Mouse (Mus musculus) heart, postnatal 4 days (tissue): ENCODE data around the gene Nlgn1. TPM values are rescaled to one million over a fixed set of nuclear protein-coding genes. Genes with fewer than 3 reads are reported as not detected.

Experiments
- DNase-seq: peaks from one replicate; pipeline ENCODE4 v3.0.0; 2021
- total RNA-seq, 2 experiments: library from RNA; stranded (reverse); gene quantifications; 2 replicates each; pipeline ENCODE4 v1.2.3; 2021

Gene Nlgn1
- under 1 TPM; 0.07 to 0.18 TPM for total RNA-seq

- no peak for DNase-seq
Observed at GRCm38 (mm10) chr3:26332400-26333238, at the start of gene Nlgn1. Gene Nlgn1, minus strand, starts transcription at chr3:26332460.

DNA sequence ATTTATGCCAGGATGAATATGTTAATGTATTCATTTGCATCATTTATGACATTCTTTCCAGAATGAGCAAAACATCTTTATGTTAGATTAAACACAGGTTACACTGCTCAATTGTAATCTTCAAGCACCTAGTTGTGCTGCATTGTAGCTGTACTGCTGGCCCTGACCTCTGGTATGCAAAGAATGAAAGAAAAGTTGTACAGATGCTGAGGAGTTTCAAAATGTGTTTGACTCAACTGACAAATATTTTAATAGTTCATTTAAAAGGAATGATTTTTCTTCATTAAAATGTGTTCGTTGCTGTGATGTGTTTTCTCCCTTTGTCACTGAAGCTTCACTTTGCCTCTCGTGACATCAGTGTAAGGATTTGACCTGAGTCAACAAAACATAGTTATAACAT is 46.0 kb upstream of the Nlgn1 start:
- DNase-seq, result no peak

DNA sequence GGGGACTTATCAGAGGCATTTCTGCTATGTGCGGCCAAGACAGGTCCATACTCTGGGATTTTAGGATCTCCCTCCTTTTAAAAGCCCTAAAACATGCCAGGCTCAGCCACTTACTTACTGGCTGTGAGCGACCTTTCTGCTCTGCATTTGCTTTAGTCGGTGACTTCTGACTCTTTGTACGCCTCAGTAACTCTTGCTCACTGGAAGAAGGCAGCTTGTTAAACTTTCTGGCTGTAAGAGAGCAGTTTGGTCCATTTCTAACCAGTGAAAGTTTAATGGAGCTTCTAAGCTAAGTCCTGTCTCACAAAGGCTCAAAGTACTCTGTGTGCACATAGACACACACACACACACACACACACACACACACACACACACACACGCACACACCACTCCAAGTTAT is 22.8 kb upstream of the Nlgn1 start:
- no peak for DNase-seq

GRCm38 (mm10) chr3:26354483-26355030 is 22.3 kb upstream of the Nlgn1 start:
- DNase-seq, result no peak

DNA sequence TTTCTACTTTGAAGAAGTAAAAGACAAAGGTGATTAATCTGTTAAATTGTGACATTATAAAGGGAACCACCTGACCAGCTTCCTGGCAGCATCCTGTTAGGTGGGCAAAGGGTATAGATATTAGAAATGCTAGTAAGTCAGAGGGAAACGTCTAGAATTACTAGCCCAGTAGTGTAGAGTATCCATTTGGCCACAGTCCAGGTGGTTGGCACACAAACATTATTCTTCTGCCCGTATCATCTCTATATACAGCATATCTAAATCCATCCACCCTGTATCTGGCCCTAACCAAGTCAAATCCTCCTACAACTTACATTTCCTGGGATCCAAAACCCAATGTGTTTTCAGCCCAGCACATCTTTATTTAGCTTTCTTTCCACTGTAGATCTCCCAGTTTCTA is 5.2 kb upstream of the Nlgn1 start:
- DNase-seq, result no peak

- DNase-seq, result no peak
Observed at GRCm38 (mm10) chr3:26333239-26333811, 1.1 kb upstream of the Nlgn1 start.

DNA sequence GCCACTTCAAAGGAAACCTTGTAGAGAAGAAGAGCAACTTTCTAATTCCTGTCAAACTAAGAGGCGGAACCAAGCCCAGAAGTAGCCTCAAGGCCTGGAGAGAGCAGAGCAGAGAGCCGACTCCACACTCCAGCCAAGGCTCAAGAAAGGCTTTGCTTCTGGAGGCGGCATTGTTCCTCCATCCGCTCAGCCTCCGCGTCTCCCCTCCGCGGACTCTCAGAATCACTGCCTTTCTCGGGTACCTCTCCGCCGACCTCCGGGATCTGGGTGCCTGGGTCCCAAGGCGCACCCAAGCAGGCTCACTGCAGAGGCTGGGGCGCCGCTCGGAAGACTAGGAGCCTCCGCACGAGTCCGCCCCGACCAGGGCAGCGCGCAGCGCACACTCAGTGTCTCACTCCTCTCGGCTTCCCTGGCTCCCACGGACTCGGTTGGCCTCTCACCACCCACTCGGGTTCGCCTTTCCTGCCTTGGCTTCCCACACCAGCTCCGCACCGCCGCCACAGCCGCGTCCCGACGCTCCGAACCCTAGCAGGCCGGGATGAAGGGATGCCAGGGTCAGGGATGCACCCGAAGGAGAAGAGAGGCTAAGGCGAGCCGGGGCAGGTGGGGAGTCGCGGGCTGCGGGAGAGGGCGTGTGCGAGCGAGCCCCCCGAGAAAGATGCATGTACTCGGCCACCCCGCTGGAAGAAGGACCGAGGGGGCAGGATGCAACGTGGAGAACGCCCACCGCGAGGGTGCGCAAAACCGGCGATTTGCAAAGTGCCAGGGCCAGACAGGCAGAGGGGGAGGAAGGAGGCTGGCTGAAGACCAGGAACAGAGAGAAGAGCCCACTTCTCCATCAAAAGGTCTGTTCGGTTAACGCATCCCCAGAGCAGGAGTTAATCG is 841 bp downstream of the Nlgn1 start:
- no peak for DNase-seq

GRCm38 (mm10) chr3:26330863-26331176 is 1.4 kb downstream of the Nlgn1 start:
- DNase-seq, result no peak

- no peak for DNase-seq
Observed at GRCm38 (mm10) chr3:26330019-26330418, 2.2 kb downstream of the Nlgn1 start.

- DNase-seq, result no peak
Observed at GRCm38 (mm10) chr3:26324510-26324909, 7.8 kb downstream of the Nlgn1 start.

GRCm38 (mm10) chr3:26317397-26317796 is 14.9 kb downstream of the Nlgn1 start:
- no peak for DNase-seq

DNA sequence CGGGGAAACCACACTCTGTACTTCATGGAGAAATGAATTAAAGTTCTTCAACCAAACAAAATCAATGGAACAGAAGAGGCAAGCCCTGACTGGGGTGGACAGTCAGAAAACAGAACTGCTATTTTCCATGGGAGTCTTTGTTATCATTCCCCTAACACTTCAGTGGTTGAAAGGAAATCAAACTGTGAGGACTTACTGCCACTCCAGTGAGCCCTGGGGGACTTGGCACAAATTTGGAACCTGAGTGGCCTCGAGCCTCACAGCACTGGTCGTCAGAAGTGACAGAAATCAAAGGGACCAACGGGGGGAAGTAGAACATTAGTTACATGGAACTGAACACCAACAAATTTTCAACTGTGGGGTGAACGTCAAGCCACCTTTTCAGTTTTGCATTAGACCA is 34.4 kb downstream of the Nlgn1 start:
- DNase-seq, result no peak

GRCm38 (mm10) chr3:26270894-26271795 is 61.1 kb downstream of the Nlgn1 start:
- DNase-seq, result no peak

DNA sequence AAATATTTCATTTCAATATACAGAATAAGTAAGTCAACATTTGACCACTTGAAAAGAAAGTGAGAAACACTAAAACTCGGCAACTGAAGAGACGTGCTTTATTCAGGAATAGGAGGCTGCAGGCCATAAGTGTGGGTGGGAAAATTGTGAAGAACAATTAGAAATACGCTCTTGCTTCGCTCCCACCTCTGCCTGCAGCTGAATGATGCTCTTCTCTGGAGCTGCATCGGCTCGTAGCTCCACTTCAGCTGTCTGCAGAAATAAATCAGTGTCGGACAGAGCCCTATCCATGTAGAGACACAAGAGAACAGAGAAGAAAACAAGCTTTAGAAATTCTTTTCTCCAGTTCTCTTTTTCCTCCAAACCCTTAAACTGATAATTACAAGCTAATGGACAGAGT is 85.7 kb downstream of the Nlgn1 start:
- no peak for DNase-seq

- no peak for DNase-seq
Observed at GRCm38 (mm10) chr3:26243274-26243673, 89.0 kb downstream of the Nlgn1 start.

DNA sequence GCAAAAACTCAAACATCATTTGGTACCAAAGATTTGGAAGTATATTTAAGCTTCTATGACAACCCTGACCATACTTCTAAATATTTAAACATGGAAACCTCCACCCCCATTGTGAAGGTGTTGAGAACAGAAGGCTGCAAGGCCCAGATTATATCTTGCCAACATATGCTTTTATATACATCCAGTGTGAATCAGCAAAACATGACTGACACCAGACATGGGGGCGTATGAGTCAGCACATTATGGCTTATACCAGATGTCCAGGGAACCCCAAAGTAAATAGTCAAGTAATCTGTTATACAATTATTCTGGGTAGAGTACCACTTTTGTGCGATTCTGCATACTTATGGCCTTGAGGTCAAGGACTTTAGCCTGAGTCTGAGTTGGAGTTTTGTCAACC is 102.3 kb downstream of the Nlgn1 start:
- no peak for DNase-seq

DNA sequence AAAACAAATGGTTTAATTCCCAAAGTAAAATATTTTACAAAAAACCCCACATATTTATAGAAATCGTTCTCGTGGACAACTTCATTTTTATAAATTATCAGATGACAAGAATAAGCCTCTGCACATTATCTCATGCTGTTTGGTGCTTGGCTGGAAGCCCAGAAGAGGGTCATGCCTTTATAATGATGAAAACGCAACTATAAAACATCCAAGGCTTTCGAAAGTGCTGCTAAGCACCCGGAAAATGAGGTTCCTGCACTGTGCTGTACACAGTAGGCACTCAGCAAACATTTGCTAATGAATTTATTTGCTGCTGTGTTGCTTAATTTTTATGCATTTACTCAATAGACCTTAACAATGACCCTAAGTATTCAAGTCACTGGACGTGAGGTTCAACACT is 103.4 kb downstream of the Nlgn1 start:
- no peak for DNase-seq

DNA sequence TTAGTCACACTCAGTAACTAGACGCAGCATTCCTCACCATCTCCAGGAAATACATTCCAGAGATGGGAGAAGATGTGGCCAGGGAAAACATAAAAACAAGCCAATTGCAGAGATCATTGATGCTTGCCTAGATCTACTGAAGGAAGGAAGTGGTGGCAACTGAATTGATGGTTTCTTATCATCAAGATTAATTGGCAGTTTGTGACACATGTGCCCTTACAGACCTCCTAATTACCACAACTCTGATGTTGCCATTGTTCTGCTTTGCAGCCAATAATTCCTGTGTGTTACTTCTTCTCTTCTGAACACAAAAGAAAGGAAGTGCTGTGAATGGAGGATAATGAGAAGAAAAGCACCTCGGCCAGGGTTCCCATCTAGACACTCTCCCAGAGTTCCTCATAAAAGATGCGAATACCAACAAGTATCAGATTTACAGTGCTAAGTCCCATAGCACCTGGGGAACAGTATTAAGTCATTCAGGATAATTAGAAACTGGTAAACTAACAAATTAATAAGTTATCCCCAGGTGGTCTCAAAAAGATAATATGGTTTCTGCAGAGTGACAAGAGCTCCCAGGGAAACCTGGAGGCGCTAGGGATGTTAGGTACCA is 104.0 kb downstream of the Nlgn1 start:
- DNase-seq, result no peak

DNA sequence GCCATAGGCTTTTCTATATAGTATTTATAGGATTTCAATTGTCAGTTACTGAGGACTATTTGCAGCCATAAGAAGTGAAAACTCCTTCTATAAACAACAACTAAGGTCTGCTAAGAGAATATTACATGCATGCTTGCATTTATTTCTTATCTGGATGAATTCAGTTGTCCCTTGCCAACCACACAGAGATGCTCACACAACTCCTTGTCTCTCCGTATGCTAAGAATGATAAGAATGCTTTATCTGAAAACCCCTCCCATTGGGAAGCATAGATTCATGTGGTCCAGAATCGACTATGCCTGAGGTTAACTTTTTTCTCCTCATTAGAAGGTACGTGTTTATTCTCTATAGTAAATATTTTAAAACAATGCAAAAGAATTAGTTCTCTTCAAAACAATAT is 108.8 kb downstream of the Nlgn1 start:
- no peak for DNase-seq

GRCm38 (mm10) chr3:26216231-26216630 is 116.0 kb downstream of the Nlgn1 start:
- DNase-seq, result no peak

GRCm38 (mm10) chr3:26202702-26203101 is 129.6 kb downstream of the Nlgn1 start:
- DNase-seq, result no peak

DNA sequence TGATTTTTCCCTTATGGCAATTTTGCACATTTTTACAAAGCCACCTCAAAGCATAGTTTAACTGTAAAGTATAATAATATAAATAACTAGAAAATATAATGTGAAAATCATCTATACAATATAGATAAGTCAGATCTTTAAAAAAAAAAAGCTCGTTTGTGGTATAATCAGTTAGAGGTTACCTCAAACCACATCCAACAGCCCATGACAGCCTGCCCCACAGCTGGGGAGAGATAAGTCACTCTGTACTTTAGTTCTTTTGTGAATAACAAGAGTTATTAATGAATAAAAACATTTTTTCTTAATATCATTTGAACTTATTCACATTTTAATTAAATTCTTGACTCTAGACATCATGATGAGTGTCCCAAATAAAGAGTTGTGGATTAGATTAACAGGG is 130.8 kb downstream of the Nlgn1 start:
- DNase-seq, result no peak
